Mouse (Mus musculus): Measurements from ENCODE around the gene Aqp5. TPM values are rescaled to one million over a fixed set of nuclear protein-coding genes. Genes with fewer than 3 reads are reported as not detected.

Gene Aqp5
- total RNA-seq, 2 experiments from 2014 or later: 0.30 TPM; not detected in 1

DNA sequence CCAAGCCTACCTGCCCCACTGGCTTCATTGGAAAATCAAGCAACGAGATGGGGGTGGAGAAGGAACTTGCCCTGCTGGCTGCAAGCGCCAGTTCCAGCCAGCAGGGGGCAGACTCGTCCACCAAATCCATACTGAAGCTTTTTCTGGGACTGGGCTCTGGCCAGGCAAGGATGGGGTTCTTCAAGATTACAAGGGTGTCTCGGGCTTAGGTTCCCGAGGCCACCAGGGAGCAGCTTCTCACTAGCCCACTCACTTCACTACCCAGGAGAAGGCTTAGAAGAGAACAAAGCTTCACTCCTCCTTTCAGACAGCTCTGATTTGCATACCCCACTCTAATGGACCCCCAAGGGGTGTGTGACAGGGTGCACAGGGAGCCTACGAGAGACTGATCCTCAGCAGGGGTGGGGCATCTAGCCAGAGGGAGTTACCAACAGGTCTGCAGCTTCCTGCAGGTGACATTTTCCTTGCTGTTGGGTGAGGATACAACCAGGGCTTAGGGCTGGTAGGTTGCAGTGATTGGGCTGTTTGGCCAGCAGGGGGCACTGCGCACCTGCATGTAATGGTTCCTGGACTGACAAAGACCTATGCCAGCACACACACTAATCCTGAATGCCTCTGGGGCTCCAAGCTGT is 5.6 kb downstream of the Aqp5 start:
- DNase-seq (ENCODE audit: low spot score in 2 of 2): peak; percentile 88 to 89

DNA sequence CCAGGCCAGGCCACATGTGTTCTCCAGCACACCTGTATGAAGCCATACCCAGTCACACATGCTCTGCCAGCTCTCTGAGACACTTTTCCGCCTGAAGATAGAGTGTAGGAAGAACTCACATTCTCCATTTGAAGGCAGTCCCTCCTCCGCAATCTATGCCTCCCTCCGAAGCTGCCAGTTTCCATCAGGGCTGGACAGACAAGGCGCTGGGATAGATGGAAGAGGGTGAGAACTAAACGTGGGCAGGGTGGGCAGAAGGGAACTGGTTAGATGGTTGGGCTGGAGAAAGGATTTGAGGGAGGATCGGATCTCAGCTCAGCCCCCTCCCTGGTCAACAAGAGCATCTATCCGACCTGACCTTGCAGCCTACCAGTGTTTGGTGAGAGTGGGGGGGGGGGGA is 6.3 kb downstream of the Aqp5 start:
- peak in 1 of 2 experiments; percentile 21 for DNase-seq (ENCODE audit: low spot score in 2 of 2)

DNA sequence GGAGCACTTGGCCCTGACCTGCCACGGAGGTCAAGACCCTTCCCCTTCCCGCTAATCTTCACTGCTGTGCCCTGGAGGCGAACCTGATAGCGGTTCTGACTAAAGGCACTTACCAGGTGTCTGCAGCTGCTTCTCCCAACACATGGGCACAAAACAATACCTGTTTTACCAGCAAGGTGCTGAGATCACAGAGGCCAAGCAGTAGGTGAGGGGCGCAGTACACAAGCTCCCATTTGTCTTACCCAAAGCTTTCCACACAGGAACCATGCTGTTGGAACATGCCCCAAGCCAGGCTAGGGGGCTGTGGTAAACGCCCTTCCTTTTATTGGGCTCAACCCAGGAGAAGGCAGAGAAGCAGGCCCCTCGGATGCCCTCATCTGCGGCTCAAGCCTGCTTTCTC is 7.0 kb downstream of the Aqp5 start:
- no peak for DNase-seq (ENCODE audit: low spot score in 2 of 2)

GRCm38 (mm10) chr15:99599245-99600070 is 8.9 kb downstream of the Aqp5 start:
- no peak for DNase-seq (ENCODE audit: low spot score in 2 of 2)

DNA sequence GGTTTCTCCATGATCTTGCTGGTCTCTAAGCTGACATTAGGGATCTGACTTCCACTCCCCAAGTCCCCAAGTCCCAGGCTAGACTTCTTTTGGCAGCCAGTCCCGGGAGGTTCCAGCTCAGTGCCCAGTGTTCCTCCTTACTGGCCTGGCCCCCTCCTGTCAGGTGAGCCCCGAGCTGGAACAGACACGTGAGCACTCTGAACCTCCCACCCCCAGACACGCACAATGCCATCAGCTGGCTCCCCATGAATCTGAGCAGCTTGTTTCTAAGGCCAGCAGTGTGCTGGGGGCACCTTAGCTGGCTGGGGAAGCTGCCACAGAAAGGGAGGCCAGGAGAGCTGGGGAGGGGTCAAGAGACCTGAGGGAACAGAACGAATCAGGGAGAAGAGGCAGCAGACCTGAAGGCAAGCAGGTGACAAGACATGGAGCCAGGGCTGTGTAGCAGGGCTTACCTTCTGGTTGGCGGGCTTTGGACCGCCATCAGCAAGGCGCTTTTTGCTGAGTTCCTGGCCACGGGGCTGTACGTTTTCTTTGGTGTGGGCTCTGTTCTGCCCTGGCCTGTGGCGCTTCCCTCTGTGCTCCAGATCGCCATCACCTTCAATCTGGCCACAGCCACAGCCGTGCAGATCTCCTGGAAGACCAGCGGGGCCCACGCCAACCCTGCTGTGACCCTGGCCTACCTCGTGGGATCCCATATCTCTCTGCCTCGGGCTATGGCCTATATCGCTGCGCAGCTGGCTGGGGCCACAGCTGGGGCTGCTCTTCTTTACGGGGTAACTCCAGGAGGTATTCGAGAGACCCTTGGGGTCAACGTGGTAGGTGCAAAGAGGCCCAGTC is 10.6 kb downstream of the Aqp5 start, which contains the start of gene Aqp6:
TSS of gene Aqp6 (plus strand) at position 415 of the 837 bp plus-strand sequence.
- no peak for DNase-seq (ENCODE audit: low spot score in 2 of 2)

DNA sequence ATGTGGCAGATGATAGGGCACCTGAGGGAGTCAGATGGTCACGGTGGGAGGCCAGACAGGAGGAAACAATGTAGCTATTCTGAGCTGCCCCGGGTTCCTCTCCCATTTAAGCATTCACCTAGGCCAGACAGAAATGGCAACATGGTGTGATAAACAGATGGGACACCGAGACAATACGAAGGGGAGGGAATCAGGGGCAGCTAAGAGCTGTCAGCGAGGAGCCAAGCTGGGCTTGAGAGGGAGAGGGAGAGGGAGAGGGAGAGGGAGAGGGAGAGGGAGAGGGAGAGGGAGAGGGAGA is 11.2 kb downstream of the Aqp5 start:
- DNase-seq (ENCODE audit: low spot score in 2 of 2): no peak

DNA sequence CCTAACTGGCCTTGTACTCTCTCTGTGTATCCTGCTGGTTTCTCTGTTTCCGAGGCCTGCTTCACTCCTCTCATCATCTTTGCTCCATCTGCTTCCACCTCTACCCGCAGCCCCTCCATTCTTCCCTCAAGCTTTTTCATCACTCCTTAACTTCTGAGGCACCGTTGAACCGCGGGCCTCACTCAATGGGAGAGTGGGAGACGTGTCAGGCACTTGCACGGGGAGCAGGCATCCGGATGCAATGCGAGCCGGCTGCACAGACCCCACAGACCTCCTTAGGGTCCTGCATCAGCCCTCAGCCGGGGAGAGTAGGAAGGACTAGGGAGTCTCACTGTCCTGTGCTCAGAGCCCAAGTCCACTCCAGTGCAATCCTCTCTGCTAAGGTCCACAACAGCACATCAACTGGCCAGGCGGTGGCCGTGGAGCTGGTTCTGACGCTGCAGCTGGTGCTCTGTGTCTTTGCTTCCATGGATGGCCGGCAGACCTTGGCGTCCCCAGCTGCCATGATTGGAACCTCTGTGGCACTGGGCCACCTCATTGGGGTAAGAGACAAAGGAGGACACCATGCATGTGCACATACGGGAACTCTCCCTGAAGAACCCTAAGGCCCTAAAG is 11.7 kb downstream of the Aqp5 start:
- no peak for DNase-seq (ENCODE audit: low spot score in 2 of 2)

- peak in 1 of 2 experiments; percentile 20 for DNase-seq (ENCODE audit: low spot score in 2 of 2)
Measured at GRCm38 (mm10) chr15:99603216-99603615, 12.6 kb downstream of the Aqp5 start.

- DNase-seq (ENCODE audit: low spot score in 2 of 2): no peak
Measured at GRCm38 (mm10) chr15:99605595-99605994, 15.0 kb downstream of the Aqp5 start.

DNA sequence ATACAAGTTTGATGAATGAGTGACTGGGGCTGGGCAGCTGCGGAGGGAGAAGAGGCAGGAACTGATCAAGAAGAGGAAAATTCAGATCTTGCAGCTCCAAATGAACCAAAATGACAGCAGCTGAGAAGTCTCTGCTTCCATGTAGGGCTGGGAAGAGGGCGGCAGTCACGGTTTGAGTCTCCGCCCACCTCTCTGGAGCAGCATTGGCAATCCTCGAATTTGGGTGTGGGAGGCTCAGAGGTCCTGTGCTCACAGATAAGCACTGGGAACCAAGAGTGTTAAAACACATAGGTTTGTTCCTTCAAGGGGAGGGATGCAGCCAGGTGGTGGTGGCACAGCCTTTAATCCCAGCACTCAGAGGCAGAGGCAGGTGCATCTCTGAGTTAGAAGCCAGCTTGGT is 15.9 kb downstream of the Aqp5 start:
- DNase-seq (ENCODE audit: low spot score in 2 of 2): peak; percentile 49 to 65

DNA sequence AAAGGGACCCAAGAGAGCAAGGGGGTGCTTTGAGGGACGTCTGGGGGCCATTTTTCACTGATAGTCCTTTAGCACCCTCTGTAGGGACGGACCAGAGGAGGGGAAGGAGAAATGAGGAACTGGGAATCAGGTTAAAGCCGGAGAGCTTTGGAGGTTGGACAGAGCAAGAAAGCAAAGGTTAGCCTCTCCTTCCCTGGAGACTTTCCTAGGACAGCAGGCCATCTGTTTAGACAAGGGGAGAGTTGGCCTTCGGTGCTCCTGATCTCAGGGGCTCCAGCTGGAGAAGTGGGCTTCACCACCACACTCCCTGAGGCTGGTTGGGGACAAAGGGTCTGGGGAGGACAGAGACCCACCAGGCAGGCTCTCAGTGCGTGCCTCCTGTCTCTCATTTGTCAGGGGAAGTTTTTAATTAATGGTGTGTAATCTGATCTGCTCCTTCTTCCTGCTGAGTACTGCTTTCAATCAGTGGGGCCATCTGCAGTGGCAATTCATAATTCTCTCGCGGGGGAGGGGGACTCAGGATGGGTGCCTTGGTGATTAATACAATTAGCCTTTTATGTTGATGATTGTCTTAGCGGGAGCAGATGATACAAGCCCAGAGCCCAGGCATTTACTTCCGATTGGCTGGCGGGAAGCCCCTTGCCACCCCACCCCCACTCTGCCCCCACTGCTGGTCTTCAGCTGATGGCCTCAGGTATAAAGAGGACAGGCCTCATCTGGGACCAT is 17.0 kb downstream of the Aqp5 start:
- no peak for DNase-seq (ENCODE audit: low spot score in 2 of 2)

GRCm38 (mm10) chr15:99608382-99609125 is 18.0 kb downstream of the Aqp5 start:
- no peak for DNase-seq (ENCODE audit: low spot score in 2 of 2)

GRCm38 (mm10) chr15:99611563-99611962 is 21.0 kb downstream of the Aqp5 start:
- DNase-seq (ENCODE audit: low spot score in 2 of 2): peak in 1 of 2 experiments; percentile 28

DNA sequence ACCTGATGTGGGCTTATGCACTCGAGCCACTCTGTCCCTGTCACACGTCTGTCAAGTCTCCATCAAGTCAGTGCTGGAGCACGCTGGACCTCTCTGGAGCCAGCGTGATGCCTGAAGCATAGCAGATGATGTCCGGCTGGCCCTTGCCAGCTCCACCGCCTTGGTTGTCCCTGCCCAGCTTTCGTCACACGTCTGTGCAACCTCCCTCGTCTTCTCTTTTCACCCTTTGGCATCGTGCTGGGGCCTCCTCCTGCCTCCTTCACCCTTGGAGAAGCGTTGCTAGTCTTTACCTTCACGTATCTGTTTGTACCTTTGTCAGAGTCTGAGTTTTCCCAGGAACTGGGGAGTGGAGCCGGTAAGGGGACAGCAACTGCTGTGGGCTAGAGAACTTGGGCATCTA is 23.7 kb downstream of the Aqp5 start:
- no peak for DNase-seq (ENCODE audit: low spot score in 2 of 2)

- DNase-seq (ENCODE audit: low spot score in 2 of 2): peak in 1 of 2 experiments; percentile 36
Measured at GRCm38 (mm10) chr15:99614753-99615152, 24.2 kb downstream of the Aqp5 start.

DNA sequence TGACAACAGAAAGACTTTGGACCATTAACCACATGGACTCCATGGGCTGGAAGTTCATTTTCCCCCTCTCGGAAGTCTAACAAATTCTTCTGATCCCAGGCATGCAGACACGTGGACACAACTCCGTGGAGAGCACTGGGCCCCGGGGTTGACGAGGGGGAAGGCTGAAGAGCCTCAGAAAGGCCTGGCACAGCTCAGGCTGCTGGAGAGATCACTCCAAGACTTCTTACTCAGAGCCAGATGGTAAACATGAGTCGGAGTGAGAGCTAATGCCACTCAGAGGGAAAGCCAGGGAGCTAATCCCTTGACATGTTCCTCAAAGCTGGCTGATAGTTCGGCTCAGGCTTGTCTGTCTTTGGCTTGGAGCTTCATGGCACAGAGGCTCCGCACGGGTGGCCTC is 24.7 kb downstream of the Aqp5 start:
- DNase-seq (ENCODE audit: low spot score in 2 of 2): no peak

DNA sequence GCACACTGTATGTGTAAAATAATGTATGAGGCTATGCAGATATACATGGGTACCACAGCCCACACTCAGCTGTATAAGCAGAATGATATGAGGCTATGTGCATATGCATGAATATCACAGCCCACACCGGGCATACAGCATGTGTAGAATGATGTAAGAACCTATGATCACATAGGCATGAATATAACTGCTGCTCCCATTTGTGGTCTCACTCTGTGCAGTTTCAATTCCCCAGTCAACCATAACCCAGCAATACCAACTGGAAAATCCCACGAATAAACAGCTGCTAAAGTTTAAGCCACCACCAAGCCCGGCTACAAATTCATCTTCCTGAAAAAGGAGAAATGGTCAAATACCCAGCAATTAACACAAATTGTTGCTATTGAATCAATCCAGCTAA is 28.0 kb downstream of the Aqp5 start:
- DNase-seq (ENCODE audit: low spot score in 2 of 2): no peak

- no peak for DNase-seq (ENCODE audit: low spot score in 2 of 2)
Measured at GRCm38 (mm10) chr15:99619821-99620220, 29.2 kb downstream of the Aqp5 start.

DNA sequence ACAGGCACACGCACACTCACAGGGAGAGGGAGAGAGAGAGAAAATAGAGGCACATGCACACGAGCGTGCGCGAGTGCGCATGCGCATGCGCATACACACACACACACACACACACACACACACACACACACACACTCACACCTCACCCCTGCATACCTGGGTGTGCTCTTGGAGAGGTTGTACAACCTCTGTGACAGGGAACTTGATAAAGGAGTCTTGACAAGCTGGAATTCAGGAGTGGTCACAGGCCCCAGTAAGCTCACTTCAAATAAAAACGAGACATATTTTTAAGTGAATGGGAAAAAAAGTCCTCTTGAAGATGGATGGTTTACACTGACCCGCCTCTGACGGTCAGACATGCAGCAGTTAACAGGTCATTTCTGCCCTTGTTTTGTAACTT is 31.5 kb downstream of the Aqp5 start:
- no peak for DNase-seq (ENCODE audit: low spot score in 2 of 2)

DNA sequence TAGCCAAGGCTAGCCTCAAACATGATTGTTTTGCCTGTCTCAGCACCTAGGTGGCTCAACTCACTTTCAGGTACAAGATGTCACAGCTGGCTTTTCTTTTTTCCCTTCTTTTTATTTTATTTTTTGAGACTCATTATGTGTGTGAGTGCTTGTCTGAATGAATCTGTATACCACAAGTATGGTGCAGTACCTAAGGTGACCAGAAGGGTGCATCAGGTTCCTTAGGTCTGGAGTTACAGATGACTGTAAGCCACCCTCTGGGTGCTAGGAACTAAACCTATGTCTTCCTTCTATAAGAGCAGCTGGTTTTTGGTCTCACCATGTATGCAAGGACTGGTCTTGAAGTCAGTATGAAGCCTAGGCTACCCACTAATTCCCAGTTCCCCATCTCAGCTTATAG is 41.0 kb downstream of the Aqp5 start:
- no peak for DNase-seq (ENCODE audit: low spot score in 2 of 2)

All from left cerebral cortex, adult 18-20 months (tissue).